Mouse (Mus musculus): ENCODE data around the gene Lcn8.

GRCm38 (mm10) chr2:25625986-25626385 lies 26.9 kb upstream of the Lcn8 start:
- TF ChIP-seq CTCF (IDR thresholded peaks at IDR 0.05; ENCODE audit: control insufficient read depth, insufficient read depth, low read length) (no peak), POLR2A (IDR thresholded peaks at IDR 0.05; ENCODE audit: borderline replicate concordance, control insufficient read depth, low read depth, low read length) (no peak)

All from bone marrow, adult 2 months (tissue).